Mouse (Mus musculus) A20 (cell line): ENCODE data around the gene Mrpl42.

Experiments
- DNase-seq: peaks from one replicate; pipeline ENCODE4 v3.0.0-alpha.2; 2011; ENCODE audit warnings: low read depth, low spot score

The Mrpl42 gene

GRCm38 (mm10) chr10:95458050-95458806 lies 43.5 kb downstream of the Mrpl42 start:
- DNase-seq = no peak

- DNase-seq = no peak
Observed at GRCm38 (mm10) chr10:95457367-95458049, 44.2 kb downstream of the Mrpl42 start.

DNA sequence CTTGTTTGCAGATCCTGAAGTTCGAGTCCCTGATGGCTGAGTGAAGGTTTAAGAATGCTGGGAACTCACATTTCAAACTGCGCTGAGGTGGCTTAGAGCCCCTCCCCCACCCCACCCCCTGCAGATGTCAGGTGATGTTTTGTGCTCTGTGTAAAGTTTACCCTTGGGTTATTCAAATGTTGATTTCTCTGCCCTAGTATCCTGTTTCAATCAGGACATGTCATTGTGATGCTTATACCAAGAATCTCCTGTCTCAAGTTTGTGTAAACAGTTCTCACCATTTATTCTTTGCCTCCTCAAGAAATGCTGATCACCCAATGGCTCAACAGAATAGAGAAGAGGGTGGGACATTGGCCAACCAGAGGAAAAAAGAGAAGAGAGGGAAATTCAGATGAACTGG lies 45.6 kb downstream of the Mrpl42 start:
- DNase-seq = no peak

- no peak for DNase-seq
Observed at GRCm38 (mm10) chr10:95453282-95453681, 48.5 kb downstream of the Mrpl42 start.

DNA sequence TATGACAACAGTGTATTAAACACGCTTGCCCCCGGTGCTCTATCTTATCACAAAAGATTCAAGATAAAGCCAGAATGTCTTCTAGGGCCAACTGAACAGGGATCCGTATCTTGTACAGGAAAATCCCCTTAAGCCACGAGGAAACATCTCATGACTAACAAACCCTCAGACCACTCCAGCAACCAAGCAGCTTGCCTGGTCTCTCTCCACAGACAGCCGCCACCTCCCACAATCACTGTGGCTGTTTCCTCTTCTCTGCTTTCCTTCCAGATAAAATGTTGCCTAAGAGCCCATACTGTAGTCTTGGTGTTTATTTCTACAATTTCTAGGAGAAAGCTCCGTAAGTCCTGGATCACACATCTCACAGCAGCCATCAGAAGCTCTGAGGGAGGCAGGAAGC lies 52.7 kb downstream of the Mrpl42 start:
- no peak for DNase-seq

GRCm38 (mm10) chr10:95447954-95448353 lies 53.8 kb downstream of the Mrpl42 start:
- no peak for DNase-seq

DNA sequence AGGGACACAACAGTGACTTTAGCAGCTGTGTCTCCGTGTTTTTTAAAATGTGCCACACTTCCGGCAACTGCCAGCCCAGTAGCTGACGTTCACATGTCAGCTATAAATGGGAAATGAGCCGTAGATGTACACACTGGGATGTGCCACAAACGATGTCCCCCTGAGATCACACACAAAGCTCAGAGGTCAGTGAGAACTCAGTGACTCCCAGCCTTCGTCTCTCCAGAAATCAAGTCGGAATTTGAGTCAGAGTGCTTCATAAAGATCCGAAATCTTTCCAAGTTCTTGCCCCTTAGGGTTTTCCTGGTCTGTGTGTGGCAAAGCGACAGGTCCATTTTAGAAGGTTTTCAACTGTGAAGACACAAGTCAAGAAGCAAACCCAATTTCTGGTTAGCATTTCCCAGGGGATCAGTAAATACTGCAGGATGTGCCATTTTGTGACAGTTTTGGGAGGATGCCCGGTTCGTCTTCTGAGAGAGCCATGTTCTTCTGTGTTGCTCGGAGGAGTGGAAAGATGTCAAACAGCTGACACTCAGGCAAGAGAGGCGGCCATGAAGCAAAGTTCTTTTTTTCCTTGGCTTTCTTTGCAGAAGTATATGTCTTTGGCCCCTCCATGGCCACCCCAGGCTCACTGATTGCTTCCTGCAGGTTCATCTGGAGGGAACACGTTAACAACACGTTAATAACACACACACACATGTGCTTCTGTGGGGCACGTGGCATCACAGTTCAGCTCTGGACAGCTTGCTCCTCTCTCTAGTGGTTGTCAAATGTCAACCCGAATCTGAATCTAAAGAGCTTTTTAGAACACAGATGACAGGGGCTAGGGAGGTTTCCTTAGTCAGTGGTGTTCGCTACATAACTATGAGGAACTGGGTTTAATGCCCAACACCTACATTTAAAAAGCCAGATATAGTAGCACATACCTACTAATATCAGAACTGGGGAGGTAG lies 56.4 kb downstream of the Mrpl42 start:
- DNase-seq = no peak

DNA sequence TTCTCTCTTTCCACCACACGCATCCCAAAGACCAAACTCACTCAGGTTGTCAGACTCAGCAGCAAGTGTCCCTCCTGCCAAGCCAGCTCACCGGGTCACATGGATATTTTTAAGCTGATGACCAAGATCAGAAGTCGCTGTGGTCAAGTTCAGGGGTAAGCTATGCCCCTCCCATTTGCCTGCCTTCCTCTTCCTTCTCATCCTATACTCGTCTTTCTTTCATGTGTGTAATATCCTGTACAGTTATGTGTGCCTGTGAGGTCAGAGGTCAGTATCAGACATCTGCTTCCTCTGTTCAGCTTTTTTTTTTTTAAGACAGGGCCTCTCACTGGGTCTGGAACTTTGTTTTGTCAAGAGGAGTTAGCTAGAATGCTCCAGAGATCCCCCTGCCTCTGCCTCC lies 59.4 kb downstream of the Mrpl42 start:
- DNase-seq = peak; percentile 59

DNA sequence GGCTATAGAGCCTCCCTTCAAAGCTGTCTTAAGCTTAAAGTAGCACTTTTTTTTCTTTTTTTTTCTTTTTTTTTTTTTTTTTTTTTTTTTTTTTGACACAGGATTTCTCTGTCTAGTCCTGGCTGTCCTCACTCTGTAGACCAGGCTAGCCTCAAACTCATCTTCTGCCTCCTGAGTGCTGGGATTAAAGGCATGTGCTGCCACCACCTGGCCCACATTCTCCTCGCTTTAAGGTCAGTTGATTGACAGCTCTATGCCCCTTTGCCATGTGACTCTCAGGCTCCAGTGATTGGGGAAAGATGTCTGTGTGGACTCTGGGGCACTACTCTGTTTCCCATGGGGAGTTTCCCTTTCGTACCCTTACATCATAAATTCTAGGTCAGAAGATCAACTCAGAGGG lies 61.2 kb downstream of the Mrpl42 start:
- peak; percentile 60 for DNase-seq

- no peak for DNase-seq
Observed at GRCm38 (mm10) chr10:95439718-95440339, 61.9 kb downstream of the Mrpl42 start.

GRCm38 (mm10) chr10:95438941-95439340 lies 62.8 kb downstream of the Mrpl42 start:
- DNase-seq = no peak
